ENCODE assay signal across 18 mouse cellular contexts in genomic region chr10:20490281-20490680, GRCm38 (mm10).
"Had no signal": no experiment of that assay in that cellular context is flagged by ENCODE, and none has a peak within 500 bp of the region (broad histone marks: within the 10 kb centered on the region; RNA-seq: fewer than 3 reads in every experiment).

No protein-coding gene starts in this region.

- H3K36me3 ChIP-seq: limb, embryonic 12.5 days; limb, embryonic 15.5 days; liver, embryonic 12.5 days; liver, embryonic 15.5 days; lung, embryonic 15.5 days; midbrain, embryonic 13.5 days; neural tube, embryonic 13.5 days had no signal

- H3K9ac ChIP-seq: limb, embryonic 12.5 days; limb, embryonic 15.5 days; liver, embryonic 12.5 days; liver, embryonic 15.5 days; lung, embryonic 15.5 days; midbrain, embryonic 13.5 days; neural tube, embryonic 13.5 days had no signal

- H3K4me3 ChIP-seq: limb, embryonic 12.5 days; limb, embryonic 15.5 days; liver, embryonic 12.5 days; liver, embryonic 15.5 days; lung, embryonic 15.5 days; midbrain, embryonic 13.5 days; myocyte; neural tube, embryonic 13.5 days had no signal

- H3K4me1 ChIP-seq: limb, embryonic 12.5 days; liver, embryonic 12.5 days; liver, embryonic 15.5 days; neural tube, embryonic 13.5 days had no signal

- H3K27ac ChIP-seq: limb, embryonic 12.5 days; limb, embryonic 15.5 days; liver, embryonic 12.5 days; liver, embryonic 15.5 days; lung, embryonic 15.5 days; midbrain, embryonic 13.5 days; neural tube, embryonic 13.5 days; stomach, postnatal 0 days had no signal

- ATAC-seq: liver, embryonic 12.5 days; midbrain, embryonic 13.5 days had no signal

- H3K27me3 ChIP-seq: limb, embryonic 12.5 days; limb, embryonic 15.5 days; liver, embryonic 12.5 days; liver, embryonic 15.5 days; lung, embryonic 15.5 days; midbrain, embryonic 13.5 days; neural tube, embryonic 13.5 days had no signal

- H3K9me3 ChIP-seq: limb, embryonic 12.5 days; limb, embryonic 15.5 days; liver, embryonic 12.5 days; liver, embryonic 15.5 days; lung, embryonic 15.5 days; midbrain, embryonic 13.5 days; neural tube, embryonic 13.5 days had no signal

- DNase-seq: kidney, adult 18-20 months; kidney, adult 9 months; kidney, postnatal 14 days; left cerebral cortex, postnatal 4 days; lung, adult 18-20 months; lung, postnatal 36 days; right cerebral cortex, adult 18-20 months; right cerebral cortex, postnatal 14 days; right cerebral cortex, postnatal 4 days had no signal

- H3K4me2 ChIP-seq: limb, embryonic 12.5 days; limb, embryonic 15.5 days; liver, embryonic 12.5 days; liver, embryonic 15.5 days; lung, embryonic 15.5 days; midbrain, embryonic 13.5 days; neural tube, embryonic 13.5 days had no signal
